Mouse (Mus musculus) liver, postnatal 0 days (tissue): Measurements from ENCODE around the gene Esrrg.

Experiments
- CTCF ChIP-seq: sonication (generic); IDR thresholded peaks from 2 replicates; pipeline ENCODE4 v1.5.1; 2016; ENCODE audit warnings: antibody characterized with exemption, low read depth
- EP300 ChIP-seq: IDR thresholded peaks from 2 replicates; pipeline ENCODE4 v1.6.1; 2016; ENCODE audit warnings: antibody characterized with exemption, low read depth, mild to moderate bottlenecking

- TF ChIP-seq EP300 = no peak
- TF ChIP-seq CTCF = no peak
These were observed 1.9 kb downstream of the Esrrg start for GRCm38 (mm10) chr1:187610336-187610948.
